Mouse (Mus musculus) layer of hippocampus, adult 2 months (tissue): ENCODE measurements around the gene Smim5. TPM values are rescaled to one million over a fixed set of nuclear protein-coding genes. Genes with fewer than 3 reads are reported as not detected.
A peak's percentile ranks its signal among the peaks of the same experiment; 100 is the strongest.

Experiments used
- DNase-seq, 2 experiments: peaks; one replicate each; pipeline ENCODE4 v3.0.0; 2022; ENCODE audit warnings: low spot score in 2 of 2
- H3K27ac ChIP-seq: fragments of 200-600 bp; 2 replicates; pipeline ENCODE4 v1.8.1; 2022
- H3K4me3 ChIP-seq: fragments of 200-600 bp; 2 replicates; pipeline ENCODE4 v1.8.1; 2022; ENCODE audit warnings: mild to moderate bottlenecking
- CTCF ChIP-seq: fragments of 200-600 bp; conservative IDR thresholded peaks from 2 replicates; pipeline ENCODE4 v1.8.1; 2022; ENCODE audit warnings: antibody characterized with exemption, mild to moderate bottlenecking, moderate library complexity
- total RNA-seq, 2 experiments: library from RNA; stranded (reverse); gene quantifications; 2 replicates each; pipeline ENCODE4 v1.2.3; 2021

Smim5 gene
- total RNA-seq, 2 experiments from 2014 or later = 0.54 to 1.3 TPM

GRCm38 (mm10) chr11:115901338-115902161, 1.8 kb downstream of the Smim5 start:
- no peak for DNase-seq
- no peak overlapping the region for H3K4me3 ChIP-seq
- TF ChIP-seq CTCF = no peak
- no peak overlapping the region for H3K27ac ChIP-seq

GRCm38 (mm10) chr11:115902177-115902576, 2.4 kb downstream of the Smim5 start:
- H3K27ac ChIP-seq = no peak overlapping the region
- no peak for DNase-seq

GRCm38 (mm10) chr11:115902831-115903230, 3.1 kb downstream of the Smim5 start:
- no peak for DNase-seq
- Histone ChIP-seq H3K27ac (no peak overlapping the region), H3K4me3 (no peak overlapping the region)
- TF ChIP-seq CTCF = no peak

More at GRCm38 (mm10) chr11:115902177-115902576, 2.4 kb downstream of the Smim5 start:
- TF ChIP-seq CTCF = no peak
- H3K4me3 ChIP-seq = no peak overlapping the region

- no peak for DNase-seq
- no peak for TF ChIP-seq CTCF
- H3K4me3 ChIP-seq = peak overlapping the region; percentile 11; the same call in 1 of the 2 replicates
Measured at GRCm38 (mm10) chr11:115903384-115904230, 3.8 kb downstream of the Smim5 start.

GRCm38 (mm10) chr11:115904231-115904955, 4.6 kb downstream of the Smim5 start:
- DNase-seq = no peak
- peak overlapping the region; percentile 45 for H3K4me3 ChIP-seq
- peak overlapping the region; percentile 88 for H3K27ac ChIP-seq
- no peak for TF ChIP-seq CTCF

More at GRCm38 (mm10) chr11:115903384-115904230, 3.8 kb downstream of the Smim5 start:
- no peak overlapping the region; the same call in 1 of the 2 replicates for H3K27ac ChIP-seq

GRCm38 (mm10) chr11:115904956-115905790, 5.4 kb downstream of the Smim5 start:
- Histone ChIP-seq H3K27ac (peak overlapping the region; percentile 88), H3K4me3 (peak overlapping the region; percentile 45)
- DNase-seq = peak; percentile 39 to 55
- 0 out of 2 replicates have a peak, but pooled peaks have one; percentile 15 for TF ChIP-seq CTCF

- TF ChIP-seq CTCF = no peak
- H3K27ac ChIP-seq = peak overlapping the region; percentile 88
- no peak overlapping the region for H3K4me3 ChIP-seq
- DNase-seq = no peak
Measured at GRCm38 (mm10) chr11:115906116-115906515, 6.3 kb downstream of the Smim5 start.

- TF ChIP-seq CTCF = no peak
- Histone ChIP-seq H3K27ac (peak overlapping the region; percentile 88), H3K4me3 (no peak overlapping the region)
- no peak for DNase-seq
Measured at GRCm38 (mm10) chr11:115906521-115906920, 6.8 kb downstream of the Smim5 start.

- TF ChIP-seq CTCF = no peak
- DNase-seq = no peak
- Histone ChIP-seq H3K4me3 (no peak overlapping the region), H3K27ac (peak overlapping the region; percentile 46; the same call in 1 of the 2 replicates)
Measured at GRCm38 (mm10) chr11:115911134-115911561, 11.4 kb downstream of the Smim5 start.

- peak within 1 kb of the TSS; percentile 46; the same call in 1 of the 2 replicates for H3K27ac ChIP-seq
- no peak for TF ChIP-seq CTCF
- no peak within 1 kb of the TSS for H3K4me3 ChIP-seq
- DNase-seq = no peak
Measured at GRCm38 (mm10) chr11:115911632-115912376, 12.0 kb downstream of the Smim5 start, which contains the start of gene Smim6. Gene Smim6, plus strand, starts transcription at chr11:115912017.

- H3K27ac ChIP-seq = no peak overlapping the region
- no peak for TF ChIP-seq CTCF
- H3K4me3 ChIP-seq = no peak overlapping the region
- no peak for DNase-seq
Measured at GRCm38 (mm10) chr11:115916579-115916978, 16.8 kb downstream of the Smim5 start.
